Mouse (Mus musculus) layer of hippocampus, postnatal 25 days (tissue): ENCODE measurements around the gene Insig2. TPM values are rescaled to one million over a fixed set of nuclear protein-coding genes. Genes with fewer than 3 reads are reported as not detected.

ENCODE experiments used
- total RNA-seq, 2 experiments: library from RNA; stranded (reverse); gene quantifications; 2 replicates each; pipeline ENCODE4 v1.2.3; 2021

Gene Insig2
- total RNA-seq, 2 experiments from 2014 or later: 72.7 to 79.0 TPM

Other genes with a start within 250 kb of the Insig2 start
- 10 to 100 TPM; 25.3 to 29.1 TPM for gene Ccdc93, start 98.5 kb upstream of the Insig2 start, total RNA-seq
- gene Htr5b, start 195.9 kb upstream of the Insig2 start, total RNA-seq: 10 to 100 TPM in 1 of 2 experiments, 1 to 10 TPM in 1; 9.1 to 10.3 TPM
- 10 to 100 TPM; 25.7 to 26.3 TPM for gene Ddx18, start 235.4 kb upstream of the Insig2 start, total RNA-seq